Mouse (Mus musculus): ENCODE measurements at regions not wholly inside any gene's neighbourhood (a gene's known extent, or its start where the extent isn't known, plus 50 kb on each side); places are given as distances from the start of the nearest gene placed in this dataset.

GRCm38 (mm10) chr8:11979056-11979455 is 138.8 kb downstream of the Tex29 start:
- no peak for DNase-seq (ENCODE audit: inconsistent age in 2 of 2, low spot score in 1 of 2)

GRCm38 (mm10) chr8:11981458-11981857 is 141.2 kb downstream of the Tex29 start:
- peak in 1 of 2 experiments; percentile 64 for DNase-seq (ENCODE audit: inconsistent age in 2 of 2, low spot score in 1 of 2)

GRCm38 (mm10) chr8:11990024-11990423 is 149.8 kb downstream of the Tex29 start:
- no peak for DNase-seq (ENCODE audit: inconsistent age in 2 of 2, low spot score in 1 of 2)

GRCm38 (mm10) chr8:11999736-12000458 is 159.6 kb downstream of the Tex29 start:
- DNase-seq (ENCODE audit: inconsistent age in 2 of 2, low spot score in 1 of 2): peak; percentile 66 to 89

- DNase-seq (ENCODE audit: inconsistent age in 2 of 2, low spot score in 1 of 2): no peak
These were observed 160.2 kb downstream of the Tex29 start for GRCm38 (mm10) chr8:12000459-12000789.

- no peak for DNase-seq (ENCODE audit: inconsistent age in 2 of 2, low spot score in 1 of 2)
These were observed 164.0 kb downstream of the Tex29 start for GRCm38 (mm10) chr8:12004241-12004640.

- peak; percentile 43 to 72 for DNase-seq (ENCODE audit: inconsistent age in 2 of 2, low spot score in 1 of 2)
These were observed 172.5 kb downstream of the Tex29 start for GRCm38 (mm10) chr8:12012769-12013168.

- no peak for DNase-seq (ENCODE audit: inconsistent age in 2 of 2, low spot score in 1 of 2)
These were observed 177.5 kb downstream of the Tex29 start for GRCm38 (mm10) chr8:12017750-12018149.

GRCm38 (mm10) chr8:12019272-12019671 is 179.0 kb downstream of the Tex29 start:
- peak in 1 of 2 experiments; percentile 79 for DNase-seq (ENCODE audit: inconsistent age in 2 of 2, low spot score in 1 of 2)

GRCm38 (mm10) chr8:12023669-12024390 is 183.6 kb downstream of the Tex29 start:
- peak; percentile 34 to 83 for DNase-seq (ENCODE audit: inconsistent age in 2 of 2, low spot score in 1 of 2)

- DNase-seq (ENCODE audit: inconsistent age in 2 of 2, low spot score in 1 of 2): no peak
These were observed 190.3 kb downstream of the Tex29 start for GRCm38 (mm10) chr8:12030363-12031116.

GRCm38 (mm10) chr8:12031796-12032195 is 191.5 kb downstream of the Tex29 start:
- no peak for DNase-seq (ENCODE audit: inconsistent age in 2 of 2, low spot score in 1 of 2)

GRCm38 (mm10) chr8:12032386-12032785 is 192.1 kb downstream of the Tex29 start:
- no peak for DNase-seq (ENCODE audit: inconsistent age in 2 of 2, low spot score in 1 of 2)

- DNase-seq (ENCODE audit: inconsistent age in 2 of 2, low spot score in 1 of 2): no peak
These were observed 196.1 kb downstream of the Tex29 start for GRCm38 (mm10) chr8:12036349-12036748.

- no peak for DNase-seq (ENCODE audit: inconsistent age in 2 of 2, low spot score in 1 of 2)
These were observed 200.7 kb downstream of the Tex29 start for GRCm38 (mm10) chr8:12040924-12041323.

GRCm38 (mm10) chr8:12041662-12042061 is 201.4 kb downstream of the Tex29 start:
- no peak for DNase-seq (ENCODE audit: inconsistent age in 2 of 2, low spot score in 1 of 2)

GRCm38 (mm10) chr8:12050841-12051240 is 210.6 kb downstream of the Tex29 start:
- no peak for DNase-seq (ENCODE audit: inconsistent age in 2 of 2, low spot score in 1 of 2)

GRCm38 (mm10) chr8:12051357-12051756 is 211.1 kb downstream of the Tex29 start:
- DNase-seq (ENCODE audit: inconsistent age in 2 of 2, low spot score in 1 of 2): no peak

- peak; percentile 77 to 82 for DNase-seq (ENCODE audit: inconsistent age in 2 of 2, low spot score in 1 of 2)
These were observed 215.7 kb downstream of the Tex29 start for GRCm38 (mm10) chr8:12055931-12056330.

GRCm38 (mm10) chr8:12061237-12061636 is 217.4 kb upstream of the A230072I06Rik start:
- no peak for DNase-seq (ENCODE audit: inconsistent age in 2 of 2, low spot score in 1 of 2)

GRCm38 (mm10) chr8:12062710-12063109 is 215.9 kb upstream of the A230072I06Rik start:
- peak; percentile 58 to 78 for DNase-seq (ENCODE audit: inconsistent age in 2 of 2, low spot score in 1 of 2)

GRCm38 (mm10) chr8:12064664-12065063 is 214.0 kb upstream of the A230072I06Rik start:
- no peak for DNase-seq (ENCODE audit: inconsistent age in 2 of 2, low spot score in 1 of 2)
